Mouse (Mus musculus): ENCODE data around the gene Gm37419.

Gm37419 gene

DNA sequence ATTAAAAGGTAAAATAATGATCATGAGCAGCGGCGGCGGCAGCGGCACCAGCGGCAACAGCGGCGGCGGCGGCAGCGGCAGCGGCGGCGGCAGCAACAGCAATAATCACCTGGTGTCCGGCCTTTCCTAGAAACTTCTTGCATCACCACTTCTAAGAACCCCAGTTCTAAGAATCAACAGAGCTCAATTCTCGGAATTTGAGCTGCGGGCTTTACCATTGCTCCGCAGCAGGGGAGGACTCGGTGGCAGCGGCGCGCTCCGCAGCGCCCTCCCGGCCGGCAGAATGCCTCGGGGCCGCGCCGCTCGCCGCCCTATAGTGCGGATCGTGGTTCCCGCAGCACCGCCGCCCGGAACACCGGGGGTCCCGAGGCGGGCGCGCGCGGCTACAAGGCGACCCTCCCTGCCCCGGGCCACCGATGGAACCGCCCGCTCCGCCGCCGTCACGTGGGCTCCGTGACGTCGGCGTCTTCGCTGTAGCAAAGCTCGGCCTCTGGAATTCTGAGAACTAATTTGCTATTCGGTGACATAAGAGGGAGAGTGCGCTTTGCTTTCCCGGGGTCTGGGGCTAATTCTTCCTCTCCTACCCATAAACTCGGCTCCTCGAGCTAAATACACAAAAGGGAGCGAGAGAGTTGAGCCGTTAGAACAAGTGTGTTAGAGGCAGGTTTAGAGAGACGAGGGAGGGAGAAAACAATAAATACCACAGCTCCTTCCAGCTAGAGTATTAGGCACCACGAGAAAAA, at the start of gene Gm37419, which contains the start of gene Bcl6:
Gene Gm37419, plus strand, starts transcription at position 17 of the 743 bp plus-strand sequence.
Gene Bcl6, minus strand, starts transcription at position 387 of the 743 bp plus-strand sequence.
- peak; percentile 95 for DNase-seq (ENCODE audit: low read depth)

DNA sequence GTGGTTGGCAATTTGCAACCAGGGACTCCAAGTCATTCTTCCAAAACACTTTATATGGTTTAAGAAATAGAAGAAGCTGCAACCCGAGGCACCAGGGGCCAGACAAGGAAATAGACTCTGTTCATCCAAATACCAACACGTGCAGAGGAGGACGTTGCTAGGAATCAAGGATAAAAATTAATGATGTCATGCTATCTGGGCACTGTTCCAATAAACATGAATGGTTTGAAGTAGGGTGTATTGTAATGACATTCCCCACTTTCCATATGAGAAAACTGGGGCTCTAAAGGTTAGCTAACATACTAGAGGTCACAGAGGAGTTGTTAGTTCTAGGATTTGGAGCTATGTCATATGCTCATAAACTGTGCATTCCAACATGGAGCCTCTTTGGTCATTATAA, 43.5 kb upstream of the Gm37419 start:
- no peak for DNase-seq (ENCODE audit: low read depth)

- no peak for DNase-seq (ENCODE audit: low read depth)
Observed at GRCm38 (mm10) chr16:23947654-23948053, 40.6 kb upstream of the Gm37419 start.

GRCm38 (mm10) chr16:23952101-23952727, 36.1 kb upstream of the Gm37419 start:
- no peak for DNase-seq (ENCODE audit: low read depth)

- DNase-seq (ENCODE audit: low read depth), result peak; percentile 72
Observed at GRCm38 (mm10) chr16:23953189-23953958, 34.9 kb upstream of the Gm37419 start.

GRCm38 (mm10) chr16:23953959-23954260, 34.4 kb upstream of the Gm37419 start:
- DNase-seq (ENCODE audit: low read depth), result no peak

- DNase-seq (ENCODE audit: low read depth), result no peak
Observed at GRCm38 (mm10) chr16:23958938-23959337, 29.3 kb upstream of the Gm37419 start.

GRCm38 (mm10) chr16:23962401-23962800, 25.9 kb upstream of the Gm37419 start:
- peak; percentile 63 for DNase-seq (ENCODE audit: low read depth)

GRCm38 (mm10) chr16:23963896-23964668, 24.2 kb upstream of the Gm37419 start:
- no peak for DNase-seq (ENCODE audit: low read depth)

DNA sequence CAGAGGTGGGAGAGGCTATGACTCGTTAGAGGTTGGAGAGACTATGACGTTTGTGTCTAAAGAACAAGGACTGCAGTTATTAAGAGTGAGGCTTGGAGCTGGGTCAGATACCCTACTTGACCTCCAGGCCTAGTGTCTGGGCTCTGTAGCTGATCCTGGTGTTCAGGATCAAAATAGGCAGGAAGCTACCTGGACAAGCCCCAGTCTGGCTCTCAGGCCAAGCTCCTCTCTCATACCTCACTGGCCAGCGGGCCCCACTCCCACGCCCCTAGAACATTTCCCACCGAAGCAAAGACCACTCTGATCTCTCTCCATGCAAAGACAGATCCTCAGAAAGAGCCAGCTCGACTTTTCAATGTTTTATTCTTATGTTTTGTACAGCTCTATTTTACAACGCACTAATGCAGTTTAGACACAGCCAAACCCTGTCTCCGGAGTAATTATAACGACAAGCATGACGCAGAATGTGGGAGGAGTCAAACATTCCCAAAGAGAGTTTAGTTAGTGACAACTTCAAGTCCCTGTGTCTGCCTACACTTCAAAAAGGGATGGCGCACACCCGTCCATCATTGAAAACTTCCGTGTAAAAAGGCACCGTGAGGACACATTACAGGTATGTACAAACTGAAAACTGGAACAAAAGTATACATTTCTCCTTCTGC, 23.4 kb upstream of the Gm37419 start:
- no peak for DNase-seq (ENCODE audit: low read depth)

GRCm38 (mm10) chr16:23966066-23966465, 22.2 kb upstream of the Gm37419 start:
- DNase-seq (ENCODE audit: low read depth), result no peak

DNA sequence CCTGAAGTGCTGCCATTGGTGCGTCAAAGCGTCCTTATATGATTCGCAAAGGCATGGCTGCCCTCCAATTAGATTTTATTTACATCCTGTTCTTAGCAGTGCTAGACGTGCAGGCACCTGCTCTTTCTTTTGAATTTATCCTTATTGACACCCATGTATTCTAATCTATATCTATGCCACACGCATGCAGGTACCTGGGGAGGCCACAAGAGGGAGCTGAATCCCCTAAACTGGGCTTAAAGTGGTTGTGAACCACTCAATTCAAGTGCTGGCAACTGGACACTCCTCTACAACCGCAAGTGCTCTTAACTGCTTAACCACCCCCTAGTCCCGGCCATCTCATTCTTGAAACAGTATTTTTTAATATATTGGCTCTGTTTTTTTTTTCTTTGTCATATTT, 21.0 kb upstream of the Gm37419 start:
- peak; percentile 54 for DNase-seq (ENCODE audit: low read depth)

DNA sequence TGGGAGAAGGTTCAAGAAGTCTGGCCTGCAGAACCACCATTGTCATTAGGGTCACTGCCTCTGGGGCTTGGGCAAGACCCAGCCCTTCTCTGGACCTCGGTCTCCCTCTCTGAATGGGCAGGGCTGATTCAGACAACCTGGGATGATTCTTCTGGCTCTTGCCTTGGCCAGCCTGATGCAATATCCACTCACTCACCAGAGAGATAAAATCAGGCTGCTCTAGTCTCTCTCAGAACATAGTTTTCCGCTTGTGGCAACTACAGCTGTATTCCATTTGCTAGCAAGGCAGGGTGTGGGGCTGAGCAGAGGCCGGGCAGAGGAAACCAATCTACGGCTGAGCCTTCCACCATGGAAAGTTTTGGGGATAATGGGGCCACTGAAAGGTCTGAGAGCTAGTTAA, 19.4 kb upstream of the Gm37419 start:
- DNase-seq (ENCODE audit: low read depth), result no peak

DNA sequence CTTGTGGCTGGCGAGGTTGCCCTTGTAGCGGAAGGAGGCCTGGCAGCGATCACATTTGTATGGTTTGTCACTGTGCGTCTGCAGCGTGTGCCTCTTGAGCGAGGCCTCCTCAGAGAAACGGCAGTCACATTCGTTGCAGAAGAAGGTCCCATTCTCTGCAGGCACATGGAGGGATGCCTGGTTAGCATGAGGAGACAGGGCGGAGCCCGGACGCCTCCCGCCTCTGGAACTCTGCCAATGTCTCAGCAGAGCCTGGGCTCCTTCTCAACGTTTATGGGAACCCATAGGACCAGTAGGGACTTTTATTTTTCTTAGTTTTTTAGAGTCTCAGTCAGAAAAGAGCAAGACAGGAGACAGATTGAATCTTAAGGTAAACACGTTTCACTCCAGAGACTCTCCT, 18.4 kb upstream of the Gm37419 start:
- no peak for DNase-seq (ENCODE audit: low read depth)

GRCm38 (mm10) chr16:23972126-23972740, 16.0 kb upstream of the Gm37419 start:
- DNase-seq (ENCODE audit: low read depth), result no peak

GRCm38 (mm10) chr16:23972901-23973300, 15.4 kb upstream of the Gm37419 start:
- DNase-seq (ENCODE audit: low read depth), result no peak

- DNase-seq (ENCODE audit: low read depth), result no peak
Observed at GRCm38 (mm10) chr16:23973635-23974367, 14.5 kb upstream of the Gm37419 start.

DNA sequence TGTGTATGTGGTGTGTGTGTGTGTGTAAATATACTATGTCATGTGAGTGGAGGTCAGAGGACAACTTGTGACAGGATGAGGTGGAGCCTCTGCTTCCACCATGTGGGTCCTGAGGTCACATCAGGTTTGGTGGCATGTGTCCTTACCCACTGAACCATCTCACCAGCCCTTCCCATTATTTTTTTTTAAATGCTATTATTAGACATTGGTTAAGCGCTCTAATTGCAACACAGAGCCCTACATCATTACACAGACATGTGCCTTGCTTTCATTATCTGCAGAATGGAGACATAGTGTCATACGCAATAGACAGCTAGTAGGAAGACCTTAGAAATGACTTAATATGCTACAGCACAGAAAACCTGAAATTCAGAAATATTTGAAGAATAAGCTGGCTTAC, 12.1 kb upstream of the Gm37419 start:
- DNase-seq (ENCODE audit: low read depth), result no peak

GRCm38 (mm10) chr16:23977732-23978131, 10.6 kb upstream of the Gm37419 start:
- DNase-seq (ENCODE audit: low read depth), result no peak

- DNase-seq (ENCODE audit: low read depth), result no peak
Observed at GRCm38 (mm10) chr16:23978495-23978894, 9.8 kb upstream of the Gm37419 start.

- no peak for DNase-seq (ENCODE audit: low read depth)
Observed at GRCm38 (mm10) chr16:23979446-23979845, 8.8 kb upstream of the Gm37419 start.
